Mouse (Mus musculus): Measurements from ENCODE around the gene Tpcn2. TPM values are rescaled to one million over a fixed set of nuclear protein-coding genes. Genes with fewer than 3 reads are reported as not detected.

The Tpcn2 gene
- polyA plus RNA-seq, 1 experiment from 2014 or later: 9.1 TPM

- Histone ChIP-seq H3K9ac (ENCODE audit: low read depth, low read length) (no peak overlapping the region), H3K4me1 (ENCODE audit: control insufficient read depth, insufficient read depth, low read length) (peaks cover 3% of the 10 kb centered on the region; the same call in 1 of the 2 replicates), H3K36me3 (ENCODE audit: control insufficient read depth, insufficient read depth, low read length) (no peaks in the 10 kb centered on the region), H3K4me3 (ENCODE audit: low read length) (no peak overlapping the region), H3K4me2 (ENCODE audit: low read depth, low read length) (no peak overlapping the region), H3K9me3 (ENCODE audit: control insufficient read depth, low read length) (no peaks in the 10 kb centered on the region), H3K27ac (ENCODE audit: low read length) (no peak overlapping the region), H3K27me3 (replicated peaks; ENCODE audit: control insufficient read depth, insufficient read depth, low read length) (no peaks in the 10 kb centered on the region)
- ATAC-seq: no peak
- 43% methylated on average over 6 of the region's 6 CpGs for WGBS
Observed at GRCm38 (mm10) chr7:145239145-145239544, 44.7 kb downstream of the Tpcn2 start.

GRCm38 (mm10) chr7:145234841-145235790 is 48.7 kb downstream of the Tpcn2 start:
- no peaks in the 10 kb centered on the region for H3K36me3 ChIP-seq (ENCODE audit: control insufficient read depth, insufficient read depth, low read length)
- no peak overlapping the region for H3K4me2 ChIP-seq (ENCODE audit: low read depth, low read length)
- ATAC-seq: no peak
- no peak overlapping the region for H3K4me3 ChIP-seq (ENCODE audit: low read length)
- no peak overlapping the region for H3K27ac ChIP-seq (ENCODE audit: low read length)
- H3K4me1 ChIP-seq (ENCODE audit: control insufficient read depth, insufficient read depth, low read length): peaks cover 3% of the 10 kb centered on the region; the same call in 1 of the 2 replicates
- H3K27me3 ChIP-seq (replicated peaks; ENCODE audit: control insufficient read depth, insufficient read depth, low read length): no peaks in the 10 kb centered on the region
- no peak overlapping the region for H3K9ac ChIP-seq (ENCODE audit: low read depth, low read length)
- no peaks in the 10 kb centered on the region for H3K9me3 ChIP-seq (ENCODE audit: control insufficient read depth, low read length)
- 68% methylated on average over 10 of the region's 10 CpGs for WGBS

GRCm38 (mm10) chr7:145231659-145232058 is 52.2 kb downstream of the Tpcn2 start:
- Histone ChIP-seq H3K4me1 (ENCODE audit: control insufficient read depth, insufficient read depth, low read length) (no peaks in the 10 kb centered on the region), H3K27ac (ENCODE audit: low read length) (no peak overlapping the region), H3K36me3 (ENCODE audit: control insufficient read depth, insufficient read depth, low read length) (no peaks in the 10 kb centered on the region), H3K9me3 (ENCODE audit: control insufficient read depth, low read length) (no peaks in the 10 kb centered on the region), H3K27me3 (replicated peaks; ENCODE audit: control insufficient read depth, insufficient read depth, low read length) (no peaks in the 10 kb centered on the region), H3K4me3 (ENCODE audit: low read length) (no peak overlapping the region), H3K4me2 (ENCODE audit: low read depth, low read length) (no peak overlapping the region), H3K9ac (ENCODE audit: low read depth, low read length) (no peak overlapping the region)
- 61% methylated on average over 9 of the region's 9 CpGs for WGBS
- no peak; the same call in 1 of the 2 replicates for ATAC-seq

GRCm38 (mm10) chr7:145226641-145227040 is 57.2 kb downstream of the Tpcn2 start:
- 85% methylated on average over 6 of the region's 6 CpGs for WGBS
- Histone ChIP-seq H3K9ac (ENCODE audit: low read depth, low read length) (no peak overlapping the region), H3K9me3 (ENCODE audit: control insufficient read depth, low read length) (no peaks in the 10 kb centered on the region), H3K4me2 (ENCODE audit: low read depth, low read length) (no peak overlapping the region), H3K27ac (ENCODE audit: low read length) (no peak overlapping the region), H3K4me1 (ENCODE audit: control insufficient read depth, insufficient read depth, low read length) (peaks cover 13% of the 10 kb centered on the region), H3K36me3 (ENCODE audit: control insufficient read depth, insufficient read depth, low read length) (no peaks in the 10 kb centered on the region), H3K27me3 (replicated peaks; ENCODE audit: control insufficient read depth, insufficient read depth, low read length) (no peaks in the 10 kb centered on the region), H3K4me3 (ENCODE audit: low read length) (no peak overlapping the region)
- ATAC-seq: no peak

- 90% methylated on average over 6 of the region's 6 CpGs for WGBS
- Histone ChIP-seq H3K4me3 (ENCODE audit: low read length) (no peak overlapping the region), H3K36me3 (ENCODE audit: control insufficient read depth, insufficient read depth, low read length) (no peaks in the 10 kb centered on the region), H3K9ac (ENCODE audit: low read depth, low read length) (no peak overlapping the region), H3K4me1 (ENCODE audit: control insufficient read depth, insufficient read depth, low read length) (peaks cover 15% of the 10 kb centered on the region), H3K27me3 (replicated peaks; ENCODE audit: control insufficient read depth, insufficient read depth, low read length) (no peaks in the 10 kb centered on the region), H3K27ac (ENCODE audit: low read length) (no peak overlapping the region), H3K4me2 (ENCODE audit: low read depth, low read length) (no peak overlapping the region), H3K9me3 (ENCODE audit: control insufficient read depth, low read length) (no peaks in the 10 kb centered on the region)
- no peak for ATAC-seq
Observed at GRCm38 (mm10) chr7:145225626-145226025, 58.2 kb downstream of the Tpcn2 start.

GRCm38 (mm10) chr7:145221841-145222689 is 61.7 kb downstream of the Tpcn2 start:
- peak overlapping the region; percentile 30 for H3K9ac ChIP-seq (ENCODE audit: low read depth, low read length)
- peak; percentile 96 for ATAC-seq
- WGBS: 5% methylated on average over 2 of the region's 2 CpGs

GRCm38 (mm10) chr7:145221346-145221745 is 62.5 kb downstream of the Tpcn2 start:
- H3K4me2 ChIP-seq (ENCODE audit: low read depth, low read length): no peak overlapping the region
- peak overlapping the region; percentile 86 for H3K27ac ChIP-seq (ENCODE audit: low read length)
- H3K36me3 ChIP-seq (ENCODE audit: control insufficient read depth, insufficient read depth, low read length): no peaks in the 10 kb centered on the region
- no peaks in the 10 kb centered on the region for H3K27me3 ChIP-seq (replicated peaks; ENCODE audit: control insufficient read depth, insufficient read depth, low read length)
- 48% methylated on average over 2 of the region's 2 CpGs for WGBS
- 0 out of 2 replicates have a peak overlapping the region, but pooled peaks have one; percentile 10 for H3K9ac ChIP-seq (ENCODE audit: low read depth, low read length)
- no peak overlapping the region for H3K4me3 ChIP-seq (ENCODE audit: low read length)
- 0 out of 2 replicates have a peak, but pooled peaks have one; percentile 8 for ATAC-seq
- H3K9me3 ChIP-seq (ENCODE audit: control insufficient read depth, low read length): no peaks in the 10 kb centered on the region
- H3K4me1 ChIP-seq (ENCODE audit: control insufficient read depth, insufficient read depth, low read length): peaks cover 15% of the 10 kb centered on the region

More at GRCm38 (mm10) chr7:145221841-145222689, 61.7 kb downstream of the Tpcn2 start:
- H3K27me3 ChIP-seq (replicated peaks; ENCODE audit: control insufficient read depth, insufficient read depth, low read length): no peaks in the 10 kb centered on the region
- no peaks in the 10 kb centered on the region for H3K9me3 ChIP-seq (ENCODE audit: control insufficient read depth, low read length)
- H3K4me1 ChIP-seq (ENCODE audit: control insufficient read depth, insufficient read depth, low read length): peaks cover 15% of the 10 kb centered on the region
- no peak overlapping the region for H3K4me2 ChIP-seq (ENCODE audit: low read depth, low read length)
- peak overlapping the region; percentile 86 for H3K27ac ChIP-seq (ENCODE audit: low read length)
- no peaks in the 10 kb centered on the region for H3K36me3 ChIP-seq (ENCODE audit: control insufficient read depth, insufficient read depth, low read length)
- H3K4me3 ChIP-seq (ENCODE audit: low read length): no peak overlapping the region

GRCm38 (mm10) chr7:145219420-145219831 is 64.4 kb downstream of the Tpcn2 start:
- Histone ChIP-seq H3K4me3 (ENCODE audit: low read length) (no peak overlapping the region), H3K9ac (ENCODE audit: low read depth, low read length) (no peak overlapping the region), H3K9me3 (ENCODE audit: control insufficient read depth, low read length) (no peaks in the 10 kb centered on the region), H3K4me2 (ENCODE audit: low read depth, low read length) (no peak overlapping the region), H3K36me3 (ENCODE audit: control insufficient read depth, insufficient read depth, low read length) (no peaks in the 10 kb centered on the region), H3K4me1 (ENCODE audit: control insufficient read depth, insufficient read depth, low read length) (peaks cover 15% of the 10 kb centered on the region), H3K27ac (ENCODE audit: low read length) (no peak overlapping the region), H3K27me3 (replicated peaks; ENCODE audit: control insufficient read depth, insufficient read depth, low read length) (no peaks in the 10 kb centered on the region)
- ATAC-seq: no peak
- WGBS: 77% methylated on average over 9 of the region's 9 CpGs

- Histone ChIP-seq H3K4me2 (ENCODE audit: low read depth, low read length) (no peak overlapping the region), H3K9me3 (ENCODE audit: control insufficient read depth, low read length) (no peaks in the 10 kb centered on the region), H3K4me3 (ENCODE audit: low read length) (no peak overlapping the region), H3K36me3 (ENCODE audit: control insufficient read depth, insufficient read depth, low read length) (no peaks in the 10 kb centered on the region), H3K4me1 (ENCODE audit: control insufficient read depth, insufficient read depth, low read length) (peaks cover 9% of the 10 kb centered on the region), H3K27ac (ENCODE audit: low read length) (no peak overlapping the region), H3K9ac (ENCODE audit: low read depth, low read length) (0 out of 2 replicates have a peak overlapping the region, but pooled peaks have one; percentile 7), H3K27me3 (replicated peaks; ENCODE audit: control insufficient read depth, insufficient read depth, low read length) (no peaks in the 10 kb centered on the region)
- 57% methylated on average over 1 of the region's 1 CpGs for WGBS
- peak; percentile 47; the same call in 1 of the 2 replicates for ATAC-seq
Observed at GRCm38 (mm10) chr7:145216591-145216990, 67.2 kb downstream of the Tpcn2 start.
